Mouse (Mus musculus) erythroblast, embryonic 14.5 days (primary cell): ENCODE data around the gene Fbxl14. TPM values are rescaled to one million over a fixed set of nuclear protein-coding genes. Genes with fewer than 3 reads are reported as not detected.

Experiments
- H3K27me3 ChIP-seq: 2 replicates; pipeline ENCODE4 v1.6.1; 2012; ENCODE audit warnings: inconsistent platforms; ENCODE audit not compliant: control insufficient read depth
- H3K36me3 ChIP-seq: 2 replicates; pipeline ENCODE4 v1.6.1; 2012; ENCODE audit warnings: mild to moderate bottlenecking, inconsistent platforms; ENCODE audit not compliant: control insufficient read depth
- H3K4me1 ChIP-seq: 2 replicates; pipeline ENCODE4 v1.6.1; 2012; ENCODE audit warnings: inconsistent platforms; ENCODE audit not compliant: control insufficient read depth
- H3K4me3 ChIP-seq: replicated peaks from 2 replicates; pipeline ENCODE3; 2012; ENCODE audit warnings: moderate library complexity, mild to moderate bottlenecking, inconsistent platforms
- H3K9me3 ChIP-seq: 2 replicates; pipeline ENCODE4 v1.6.1; 2012; ENCODE audit warnings: low read length, inconsistent platforms, mixed read lengths; ENCODE audit not compliant: control insufficient read depth
- GATA1 ChIP-seq: IDR thresholded peaks from 2 replicates; pipeline ENCODE4 v1.6.1; 2012; ENCODE audit warnings: low read length, inconsistent platforms, mixed read lengths
- TAL1 ChIP-seq: IDR thresholded peaks from 3 replicates; pipeline ENCODE4 v1.6.1; 2012; ENCODE audit warnings: low read length, inconsistent platforms, mixed read lengths
- polyA plus RNA-seq: library from polyadenylated mRNA; stranded (reverse); fragments of >175 nt; gene quantifications from 2 replicates; pipeline ENCODE4 v1.2.3, GENCODE M21; 2012

Gene Fbxl14
- polyA plus RNA-seq, 1 experiment: 1.0 TPM

GRCm38 (mm10) chr6:119505525-119506225 lies 26.2 kb downstream of the Fbxl14 start:
- H3K27me3 ChIP-seq: no peaks in the 10 kb centered on the region
- H3K9me3 ChIP-seq: no peaks in the 10 kb centered on the region
- H3K4me3 ChIP-seq: no peak overlapping the region
- no peaks in the 10 kb centered on the region for H3K36me3 ChIP-seq
- TF ChIP-seq TAL1 (no peak), GATA1 (no peak)
- H3K4me1 ChIP-seq: no peaks in the 10 kb centered on the region

GRCm38 (mm10) chr6:119508221-119508620 lies 28.8 kb downstream of the Fbxl14 start:
- Histone ChIP-seq H3K36me3 (no peaks in the 10 kb centered on the region), H3K9me3 (no peaks in the 10 kb centered on the region), H3K4me3 (no peak overlapping the region), H3K27me3 (no peaks in the 10 kb centered on the region), H3K4me1 (no peaks in the 10 kb centered on the region)
- no peak for TF ChIP-seq GATA1
- TF ChIP-seq TAL1: no peak

GRCm38 (mm10) chr6:119508634-119509375 lies 29.3 kb downstream of the Fbxl14 start:
- H3K9me3 ChIP-seq: no peaks in the 10 kb centered on the region
- no peak overlapping the region for H3K4me3 ChIP-seq
- H3K27me3 ChIP-seq: no peaks in the 10 kb centered on the region
- H3K36me3 ChIP-seq: no peaks in the 10 kb centered on the region
- TF ChIP-seq TAL1: no peak
- no peak for TF ChIP-seq GATA1
- H3K4me1 ChIP-seq: no peaks in the 10 kb centered on the region

GRCm38 (mm10) chr6:119509437-119510037 lies 30.1 kb downstream of the Fbxl14 start:
- no peaks in the 10 kb centered on the region for H3K27me3 ChIP-seq
- H3K4me3 ChIP-seq: no peak overlapping the region
- H3K9me3 ChIP-seq: no peaks in the 10 kb centered on the region
- no peak for TF ChIP-seq GATA1
- TF ChIP-seq TAL1: no peak
- H3K36me3 ChIP-seq: no peaks in the 10 kb centered on the region
- H3K4me1 ChIP-seq: no peaks in the 10 kb centered on the region

- Histone ChIP-seq H3K27me3 (no peaks in the 10 kb centered on the region), H3K4me3 (no peak overlapping the region), H3K9me3 (no peaks in the 10 kb centered on the region), H3K4me1 (no peaks in the 10 kb centered on the region), H3K36me3 (no peaks in the 10 kb centered on the region)
- TF ChIP-seq TAL1 (no peak), GATA1 (no peak)
Observed at GRCm38 (mm10) chr6:119512701-119513100, 33.2 kb downstream of the Fbxl14 start.

- no peak for TF ChIP-seq TAL1
- no peak for TF ChIP-seq GATA1
- no peaks in the 10 kb centered on the region for H3K9me3 ChIP-seq
- H3K4me1 ChIP-seq: no peaks in the 10 kb centered on the region
- no peaks in the 10 kb centered on the region for H3K27me3 ChIP-seq
- no peak overlapping the region for H3K4me3 ChIP-seq
- H3K36me3 ChIP-seq: no peaks in the 10 kb centered on the region
Observed at GRCm38 (mm10) chr6:119513452-119513851, 34.0 kb downstream of the Fbxl14 start.

- Histone ChIP-seq H3K9me3 (no peaks in the 10 kb centered on the region), H3K4me1 (no peaks in the 10 kb centered on the region), H3K27me3 (no peaks in the 10 kb centered on the region), H3K4me3 (no peak overlapping the region), H3K36me3 (no peaks in the 10 kb centered on the region)
- TF ChIP-seq TAL1 (no peak), GATA1 (no peak)
Observed at GRCm38 (mm10) chr6:119514085-119514484, 34.6 kb downstream of the Fbxl14 start.

GRCm38 (mm10) chr6:119520731-119521130 lies 41.3 kb downstream of the Fbxl14 start:
- H3K36me3 ChIP-seq: no peaks in the 10 kb centered on the region
- H3K4me1 ChIP-seq: no peaks in the 10 kb centered on the region
- H3K4me3 ChIP-seq: no peak overlapping the region
- H3K9me3 ChIP-seq: no peaks in the 10 kb centered on the region
- no peaks in the 10 kb centered on the region for H3K27me3 ChIP-seq
- no peak for TF ChIP-seq GATA1
- no peak for TF ChIP-seq TAL1

- no peak for TF ChIP-seq TAL1
- TF ChIP-seq GATA1: no peak
- Histone ChIP-seq H3K4me1 (no peaks in the 10 kb centered on the region), H3K36me3 (no peaks in the 10 kb centered on the region), H3K9me3 (no peaks in the 10 kb centered on the region), H3K4me3 (no peak overlapping the region), H3K27me3 (no peaks in the 10 kb centered on the region)
Observed at GRCm38 (mm10) chr6:119521482-119521900, 42.0 kb downstream of the Fbxl14 start.
